Mouse (Mus musculus): Measurements from ENCODE around the gene Tgif1.

The Tgif1 gene

DNA sequence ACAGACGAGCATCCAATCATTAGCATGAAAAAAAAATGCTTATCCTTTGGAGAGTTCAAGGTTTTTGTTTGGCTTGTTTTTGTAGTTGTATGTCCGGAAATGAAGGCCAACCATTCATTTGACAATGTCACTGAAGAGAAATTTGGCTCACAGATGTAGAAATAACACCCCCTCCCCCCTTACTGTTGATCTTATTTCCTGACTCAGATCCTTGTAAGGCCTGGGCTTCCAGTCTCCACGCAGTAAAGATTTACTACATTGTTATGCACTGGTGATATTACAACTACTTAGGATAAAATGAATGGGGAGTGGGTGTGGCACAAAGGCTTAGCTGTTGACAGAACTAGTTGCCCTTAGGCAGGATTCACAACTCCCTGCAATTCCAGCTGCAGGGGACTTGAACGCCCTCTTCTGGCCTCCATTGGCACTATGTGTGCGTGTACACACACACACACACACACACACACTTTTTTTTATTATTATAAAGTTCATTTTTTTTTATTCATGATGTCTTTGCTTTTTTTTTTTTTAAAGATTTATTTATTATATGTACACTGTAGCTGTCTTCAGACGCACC lies 13.3 kb upstream of the Tgif1 start:
- no peak for DNase-seq (ENCODE audit: low read depth in 2 of 2, low spot score in 2 of 2)

DNA sequence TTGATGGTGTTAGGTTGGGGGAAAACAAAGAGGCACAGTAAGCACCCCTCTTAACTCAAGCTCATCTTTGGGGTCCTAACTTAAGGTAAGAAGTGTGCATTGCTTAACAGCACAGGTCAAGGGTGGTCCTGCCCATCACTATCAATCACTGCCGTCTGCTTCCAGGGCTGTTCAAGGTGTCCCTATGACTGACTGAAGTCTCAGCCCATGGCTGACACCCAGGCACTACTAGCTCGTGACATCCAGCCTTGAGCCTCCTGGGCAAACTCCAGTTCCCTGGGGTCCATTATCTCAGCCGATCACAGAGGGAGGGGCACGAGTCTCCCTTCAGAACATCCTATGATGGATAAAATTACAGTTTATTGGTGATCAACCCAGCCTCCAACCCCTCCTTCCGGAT lies 12.7 kb upstream of the Tgif1 start:
- no peak for DNase-seq (ENCODE audit: low read depth in 2 of 2, low spot score in 2 of 2)

DNA sequence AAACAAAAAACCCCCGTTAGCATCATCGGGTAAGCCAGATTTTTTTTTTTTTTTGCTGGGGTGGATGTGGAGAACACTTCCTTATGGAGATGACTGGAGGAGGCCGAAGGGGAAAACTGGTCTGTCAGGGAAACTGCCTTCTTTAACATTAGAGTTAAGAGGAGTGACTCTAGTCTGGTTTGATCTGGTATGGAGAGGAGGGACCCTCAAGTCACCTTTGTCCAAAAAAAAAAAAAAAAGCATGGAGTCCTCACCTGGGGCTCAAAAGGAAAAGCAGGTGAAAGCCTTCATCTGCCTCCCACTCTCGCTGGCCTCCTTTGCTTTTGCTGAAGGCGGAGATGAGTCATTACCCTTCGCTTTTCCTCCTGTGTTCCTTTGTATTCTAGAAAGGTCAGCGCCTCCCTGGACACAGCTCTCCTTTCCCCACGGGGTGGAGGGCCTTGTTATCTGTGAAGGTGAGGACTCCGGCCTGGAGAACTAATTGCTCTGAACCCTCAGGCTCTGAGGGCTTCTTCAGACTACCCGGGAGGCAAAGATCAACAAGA lies 11.8 kb upstream of the Tgif1 start:
- DNase-seq (ENCODE audit: low read depth in 2 of 2, low spot score in 2 of 2): no peak

DNA sequence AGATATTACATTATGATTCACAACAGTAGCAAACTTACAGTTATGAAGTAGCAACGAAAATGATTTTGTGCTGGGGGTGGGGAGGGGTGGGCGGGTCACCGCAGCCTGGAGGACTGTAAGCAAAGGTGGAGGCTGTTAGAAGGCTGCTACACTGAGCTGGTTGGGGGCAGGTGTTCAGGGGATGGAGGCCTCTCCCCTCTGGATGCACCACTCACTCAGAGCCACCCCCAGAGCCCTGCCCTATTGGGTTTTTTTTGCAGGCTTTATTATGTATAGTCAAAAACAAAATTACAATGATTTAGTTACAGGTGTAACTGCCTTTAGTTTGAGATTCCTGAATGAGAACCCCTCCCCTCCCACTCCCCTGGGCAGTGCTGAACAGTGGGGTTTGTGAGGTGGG lies 11.3 kb upstream of the Tgif1 start:
- DNase-seq (ENCODE audit: low read depth in 2 of 2, low spot score in 2 of 2): no peak

DNA sequence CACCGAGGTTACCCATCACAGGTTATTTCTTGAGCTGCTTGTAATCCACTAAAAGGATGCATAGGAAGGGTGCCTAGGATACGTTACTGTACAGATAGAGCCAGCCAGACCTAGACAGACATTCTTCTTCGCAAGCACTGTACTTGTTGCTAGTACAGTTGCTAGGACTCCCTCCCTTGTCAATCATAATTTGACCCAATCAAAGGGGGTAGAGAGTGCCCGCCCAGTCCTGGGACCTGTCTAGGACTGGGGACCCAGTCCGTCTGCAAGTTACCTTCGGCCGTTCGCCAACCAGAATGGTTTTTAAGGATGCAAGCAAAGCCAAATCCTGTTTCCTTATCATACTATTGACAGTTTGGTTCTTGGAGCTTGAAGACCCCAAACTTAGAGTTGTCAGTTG lies 10.8 kb upstream of the Tgif1 start:
- no peak for DNase-seq (ENCODE audit: low read depth in 2 of 2, low spot score in 2 of 2)

DNA sequence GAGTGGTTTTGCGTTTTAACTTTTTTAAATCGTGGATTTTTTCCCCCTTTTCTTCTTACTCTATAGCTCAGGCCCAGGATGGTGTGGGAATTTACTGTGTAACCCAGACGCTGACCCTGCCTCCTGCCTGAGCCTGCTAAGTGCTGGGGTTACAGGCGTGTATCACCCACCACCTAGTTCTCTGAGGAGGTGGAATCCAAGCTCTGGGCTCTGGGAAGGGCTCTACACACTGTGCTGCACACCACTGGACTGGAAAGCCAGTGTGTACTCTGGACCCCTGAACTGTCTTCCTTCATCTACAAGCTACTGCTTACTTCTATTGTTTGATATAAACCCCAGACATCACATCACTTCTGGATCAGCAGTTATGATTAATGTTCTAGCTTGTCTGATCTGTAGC lies 5.5 kb upstream of the Tgif1 start:
- DNase-seq (ENCODE audit: low read depth in 2 of 2, low spot score in 2 of 2): no peak

DNA sequence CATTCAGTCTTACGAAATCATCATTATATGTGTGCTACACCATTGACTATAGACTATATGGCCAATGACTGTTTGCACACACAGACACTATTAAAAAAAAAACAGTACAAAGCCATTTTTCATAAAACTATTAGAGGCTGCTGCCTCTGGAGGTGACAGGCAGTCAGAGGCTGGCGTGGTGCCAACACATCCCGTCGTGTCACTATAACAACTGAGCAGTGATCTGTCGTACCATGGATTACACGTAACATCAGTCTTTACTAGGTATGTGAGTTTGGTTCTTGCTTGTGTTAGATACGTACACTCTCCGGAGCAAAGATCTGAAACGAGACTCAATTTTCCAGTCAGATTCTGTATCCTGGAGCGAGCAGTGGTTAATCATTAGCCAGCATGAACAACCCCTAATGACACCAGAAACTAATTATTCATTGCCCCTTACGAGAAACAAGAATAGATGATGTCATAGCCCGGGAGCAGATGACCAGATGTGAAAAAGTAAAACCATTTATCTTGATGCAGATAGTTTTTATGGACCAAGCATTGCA lies 3.6 kb upstream of the Tgif1 start:
- no peak for DNase-seq (ENCODE audit: low read depth in 2 of 2, low spot score in 2 of 2)

DNA sequence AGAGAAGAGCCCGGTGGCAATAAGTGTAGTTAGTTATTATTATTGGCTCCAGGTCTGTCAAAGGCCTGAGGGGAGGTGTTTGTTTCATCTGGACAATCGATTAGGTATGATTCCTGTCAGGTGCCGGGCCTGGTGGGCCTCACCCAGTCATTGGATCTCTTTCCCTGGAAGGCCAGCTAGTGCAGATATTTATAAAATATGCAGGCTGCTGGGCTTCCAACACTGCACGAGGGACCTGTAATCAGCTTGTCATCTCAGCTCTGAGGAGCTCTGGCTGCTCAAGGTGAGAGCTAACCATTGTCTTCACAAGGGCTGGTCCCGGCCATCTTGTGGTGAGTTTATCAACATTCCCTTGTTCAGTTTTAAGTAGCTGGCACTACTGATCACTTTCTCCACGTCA lies 675 bp upstream of the Tgif1 start:
- no peak for DNase-seq (ENCODE audit: low read depth in 2 of 2, low spot score in 2 of 2)

DNA sequence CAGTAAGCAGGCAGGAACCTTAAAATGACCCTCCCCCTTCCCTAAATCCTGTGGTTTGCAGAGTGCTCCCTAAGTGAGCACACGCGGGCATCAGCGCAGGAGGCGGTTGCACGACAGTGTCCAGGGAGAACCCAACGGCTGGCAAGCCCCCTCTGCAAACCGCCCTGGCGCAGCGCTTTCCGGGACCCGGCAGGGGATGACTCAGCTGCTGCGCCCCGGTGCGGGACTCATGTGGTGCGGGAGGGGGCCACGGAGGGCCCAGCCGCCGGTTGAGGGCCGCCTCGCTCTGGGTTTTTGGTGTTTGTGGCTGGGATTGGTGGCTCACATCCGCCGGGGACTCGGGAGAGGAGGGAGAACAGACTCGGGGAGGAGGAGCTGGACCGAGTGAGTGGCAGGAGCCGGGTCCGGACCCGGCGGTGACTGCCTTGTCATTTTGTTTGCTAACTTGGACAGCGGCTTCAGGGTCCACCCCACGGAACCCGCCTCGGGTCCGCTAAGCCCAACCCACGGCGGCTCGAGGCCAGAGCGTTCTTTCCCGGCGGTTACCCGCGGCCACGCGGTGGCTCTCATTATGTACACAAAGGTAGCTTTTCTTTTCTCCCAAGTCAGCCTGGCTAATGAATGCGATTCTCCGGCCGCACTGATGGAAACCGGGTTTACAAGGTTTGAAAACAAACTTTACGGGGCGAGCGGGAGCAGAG lies 510 bp downstream of the Tgif1 start:
- DNase-seq (ENCODE audit: low read depth in 2 of 2, low spot score in 2 of 2): peak; percentile 57

DNA sequence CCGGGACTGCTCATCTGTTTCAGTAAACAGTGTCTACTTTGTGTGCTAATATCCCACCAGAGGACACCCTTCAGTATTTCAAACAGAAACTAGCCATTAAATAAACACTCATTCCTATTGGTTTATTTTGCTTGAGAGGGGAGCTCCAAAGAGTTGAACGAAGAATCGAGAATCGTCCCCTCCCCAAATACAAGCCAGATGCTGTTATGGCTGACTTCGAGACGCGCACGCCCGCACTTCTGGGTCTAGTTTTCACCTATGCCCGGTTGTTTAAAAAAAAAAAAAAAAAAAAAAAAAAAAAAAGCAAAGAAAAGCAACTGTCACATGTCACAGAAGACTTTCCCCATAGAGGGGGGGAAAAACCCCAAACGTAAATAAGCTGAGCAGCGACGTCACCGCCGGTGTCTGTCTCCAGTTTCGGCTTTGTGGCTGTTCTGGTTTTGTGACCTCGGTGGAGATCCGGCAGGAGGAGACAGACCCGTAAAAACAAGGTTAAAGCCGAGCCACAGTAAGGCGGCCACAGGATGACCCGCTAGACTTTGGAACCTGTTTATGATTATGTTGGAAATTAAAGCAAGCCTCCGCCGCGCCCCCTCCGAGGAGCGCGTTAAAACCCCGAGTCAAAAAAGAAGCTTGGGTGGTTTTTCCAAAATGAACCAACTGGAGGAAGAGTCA lies 1.2 kb downstream of the Tgif1 start:
- DNase-seq (ENCODE audit: low read depth in 2 of 2, low spot score in 2 of 2): peak; percentile 80 to 88

DNA sequence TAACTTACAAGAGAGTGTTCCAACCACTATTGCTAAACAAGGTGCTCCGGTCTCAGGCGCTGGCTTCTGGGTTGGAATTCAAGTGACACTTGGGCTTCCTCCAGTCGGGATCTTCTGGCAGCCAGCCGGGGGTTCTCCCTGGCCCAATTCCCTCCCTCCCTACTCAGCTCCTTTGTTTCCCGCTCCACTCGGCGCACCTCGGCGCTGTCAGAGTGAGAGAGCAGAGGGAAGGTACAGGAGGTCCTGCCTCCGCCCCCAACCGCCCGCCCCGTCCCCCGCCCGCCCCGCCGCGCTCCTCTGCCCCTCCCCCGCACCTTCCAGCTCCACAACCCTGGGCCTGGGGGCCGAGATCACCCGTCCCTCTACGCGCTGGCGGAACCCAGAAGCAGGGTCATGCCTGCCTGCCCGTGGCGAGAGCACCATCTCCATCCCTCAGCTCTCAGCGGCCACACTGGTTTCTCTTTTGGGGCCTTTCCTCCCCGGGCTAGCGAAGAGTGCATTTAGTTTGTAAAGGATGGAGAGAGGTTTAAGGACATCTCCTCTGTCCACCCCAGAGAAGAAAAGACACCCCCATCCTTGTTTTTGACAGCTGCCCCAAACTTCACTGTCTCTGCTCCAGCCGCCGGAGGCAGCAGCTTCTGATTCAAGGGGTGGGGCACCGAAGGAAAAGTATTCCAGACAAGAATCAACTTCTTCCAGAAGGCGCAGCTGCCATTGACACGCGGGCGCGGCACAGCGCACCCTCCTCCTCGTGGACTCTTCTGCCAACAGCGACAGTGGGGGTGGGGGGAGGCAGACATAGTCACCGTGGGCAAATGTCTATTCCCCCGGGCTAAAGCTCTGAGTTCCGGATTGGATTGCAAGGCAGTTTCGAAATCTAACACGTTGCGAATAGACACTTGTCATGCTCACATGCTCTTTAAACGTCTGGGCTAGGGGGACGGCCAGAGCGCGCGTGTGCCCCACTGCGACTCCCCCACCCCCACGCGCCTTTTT lies 2.1 kb downstream of the Tgif1 start:
- DNase-seq (ENCODE audit: low read depth in 2 of 2, low spot score in 2 of 2): peak; percentile 58 to 65

DNA sequence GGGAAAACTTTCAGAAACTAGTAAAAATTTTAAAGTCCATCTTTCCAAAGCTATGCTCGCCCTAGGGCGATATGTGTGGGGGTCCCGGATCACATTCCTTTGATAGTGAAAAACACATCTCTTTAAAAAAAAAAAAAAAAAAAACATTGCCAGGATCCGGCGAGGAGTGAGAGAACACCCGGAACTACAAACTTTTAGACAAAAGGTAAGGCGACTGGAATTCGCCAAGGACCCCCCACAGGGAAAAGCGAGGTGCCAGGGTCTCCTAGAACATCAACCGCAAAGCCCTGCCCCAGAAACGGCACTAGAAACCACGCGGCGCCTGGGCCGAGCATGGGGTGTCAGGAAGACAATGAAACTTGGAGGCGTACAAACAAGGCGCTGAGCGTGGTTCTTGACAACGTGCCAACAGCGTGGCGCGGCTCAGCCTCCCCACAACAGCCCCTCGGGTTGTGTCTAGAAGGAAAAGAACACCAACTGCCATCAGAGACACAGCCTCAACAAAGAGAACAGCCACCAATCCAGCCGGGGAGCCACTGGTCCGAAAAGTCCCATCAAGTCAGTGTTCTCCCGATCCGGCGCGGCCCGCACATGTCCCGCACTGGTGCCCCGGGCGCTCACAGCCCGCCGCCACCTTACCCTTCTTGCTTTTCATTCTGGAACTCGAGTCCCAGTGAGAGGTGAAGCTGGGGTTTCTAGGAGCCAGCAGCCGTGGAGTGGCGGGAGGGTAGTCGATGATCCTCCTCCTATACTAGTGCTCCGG lies 2.9 kb downstream of the Tgif1 start:
- DNase-seq (ENCODE audit: low read depth in 2 of 2, low spot score in 2 of 2): peak; percentile 54 to 62

DNA sequence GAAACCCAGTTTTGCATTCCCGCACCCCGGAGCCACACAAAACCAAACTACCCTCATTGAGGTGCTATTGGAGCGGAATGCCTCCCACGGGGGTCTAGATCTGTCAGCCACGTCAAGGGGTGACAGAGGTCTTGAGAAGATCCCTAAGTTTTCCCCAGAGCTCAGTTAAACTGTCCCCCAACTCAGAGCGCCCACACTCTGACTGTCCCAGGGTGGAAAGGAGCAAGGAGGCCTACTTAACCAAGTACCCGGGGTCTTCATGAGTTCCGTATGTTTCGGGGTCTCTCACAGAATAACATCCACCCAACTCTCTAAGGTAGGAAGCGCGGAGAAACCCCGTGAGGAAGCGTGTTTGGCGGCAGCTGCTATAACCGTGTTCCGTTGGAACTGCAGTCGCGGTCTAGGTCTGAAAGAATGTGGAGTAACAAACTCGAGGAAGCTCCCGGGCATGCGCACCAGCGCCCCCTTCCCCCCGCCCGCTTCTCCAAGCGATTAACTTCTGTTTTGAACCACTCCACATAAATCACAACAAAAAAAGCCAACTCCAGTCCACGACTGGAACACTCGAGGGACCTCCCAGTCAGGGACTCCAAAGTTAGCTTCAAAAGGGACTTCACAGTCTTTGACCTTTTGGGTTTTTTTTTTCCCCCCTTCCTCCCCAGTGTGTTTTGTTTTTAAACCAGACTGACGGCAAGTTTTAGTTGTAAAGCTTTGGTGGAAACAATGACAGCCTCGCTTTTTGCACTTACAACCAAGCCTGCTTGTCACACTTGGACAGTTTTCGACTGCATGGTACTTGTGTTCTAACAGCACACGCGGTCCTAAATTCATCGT lies 3.7 kb downstream of the Tgif1 start:
- DNase-seq (ENCODE audit: low read depth in 2 of 2, low spot score in 2 of 2): peak; percentile 78 to 82

DNA sequence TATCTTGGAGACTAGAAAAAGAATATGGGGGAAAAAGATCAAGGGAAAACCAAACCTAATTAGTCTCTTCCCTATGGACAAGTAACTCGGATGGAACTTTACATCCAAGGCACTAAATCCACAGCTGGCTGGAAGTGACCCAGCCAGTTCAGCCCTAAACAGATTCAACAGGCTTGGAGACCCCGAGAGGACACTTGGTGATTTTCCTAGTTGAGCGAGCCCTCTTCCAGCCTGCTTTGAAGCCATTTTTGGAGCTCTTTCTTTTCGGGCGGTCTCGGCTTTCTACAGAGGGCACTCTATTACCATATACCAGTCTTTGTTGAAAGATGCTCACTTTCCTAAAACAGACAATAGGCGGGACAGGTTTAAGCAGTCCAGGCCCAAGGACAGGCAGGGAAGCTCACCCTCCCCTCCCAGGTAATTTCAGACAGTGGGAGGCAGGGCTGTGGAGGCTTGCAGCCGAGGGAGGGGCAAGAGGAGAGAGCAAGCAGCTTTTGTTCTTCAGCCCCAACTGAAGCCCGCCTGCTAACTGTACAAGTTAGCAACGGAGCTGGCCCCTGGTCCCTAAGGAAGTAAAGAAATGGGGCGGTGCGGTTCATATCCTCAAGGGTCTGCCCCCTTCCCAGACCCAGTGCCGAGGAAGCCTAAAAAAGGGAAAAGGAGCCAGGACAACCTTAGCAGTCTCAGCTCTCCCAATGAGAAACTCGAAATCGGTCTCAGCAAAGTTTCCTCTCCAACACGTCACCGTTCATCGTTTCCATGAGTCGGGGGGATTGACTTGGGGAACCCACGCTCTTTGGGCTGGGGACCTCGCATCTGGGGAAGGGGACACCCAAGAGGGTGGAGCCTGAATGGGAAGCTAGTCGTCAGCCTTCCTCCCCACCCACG lies 4.6 kb downstream of the Tgif1 start:
- peak; percentile 19 to 24 for DNase-seq (ENCODE audit: low read depth in 2 of 2, low spot score in 2 of 2)

DNA sequence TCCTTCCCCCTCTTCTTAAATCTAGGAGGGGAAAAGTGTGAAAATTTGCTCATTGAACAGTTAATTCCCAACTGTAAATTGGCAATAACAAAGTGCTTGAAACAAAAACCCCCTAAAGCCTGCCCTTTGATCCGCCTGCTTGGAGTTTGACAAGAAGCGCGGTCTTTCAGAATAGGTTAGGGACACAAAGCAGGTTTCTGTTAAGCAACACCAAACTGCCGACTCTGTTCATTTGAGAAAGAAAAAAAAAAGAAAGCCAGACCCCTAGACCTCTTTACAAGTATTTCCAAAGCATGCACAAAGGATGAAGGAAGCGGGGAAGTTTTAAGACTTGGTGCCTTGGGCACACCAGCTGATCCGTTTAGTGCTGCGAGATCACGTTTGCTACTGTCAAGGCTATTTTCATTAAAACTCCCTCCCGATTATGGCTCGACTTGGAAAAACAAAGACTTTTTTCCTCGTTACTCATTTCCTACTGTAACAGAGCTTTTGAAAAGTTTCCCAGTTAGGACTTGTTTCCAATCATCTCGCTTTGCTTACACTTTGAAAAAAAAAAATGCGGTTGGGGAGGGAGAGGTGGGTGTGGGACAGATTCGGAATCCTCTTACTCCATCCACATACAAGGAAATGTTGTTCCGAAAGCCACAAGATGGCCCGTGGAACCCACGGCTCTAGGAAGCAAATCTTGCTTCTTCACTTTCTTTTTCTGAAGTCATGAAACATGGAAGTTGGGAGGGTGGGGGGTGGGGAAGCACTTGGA lies 5.4 kb downstream of the Tgif1 start:
- peak in 1 of 2 experiments; percentile 11 for DNase-seq (ENCODE audit: low read depth in 2 of 2, low spot score in 2 of 2)

DNA sequence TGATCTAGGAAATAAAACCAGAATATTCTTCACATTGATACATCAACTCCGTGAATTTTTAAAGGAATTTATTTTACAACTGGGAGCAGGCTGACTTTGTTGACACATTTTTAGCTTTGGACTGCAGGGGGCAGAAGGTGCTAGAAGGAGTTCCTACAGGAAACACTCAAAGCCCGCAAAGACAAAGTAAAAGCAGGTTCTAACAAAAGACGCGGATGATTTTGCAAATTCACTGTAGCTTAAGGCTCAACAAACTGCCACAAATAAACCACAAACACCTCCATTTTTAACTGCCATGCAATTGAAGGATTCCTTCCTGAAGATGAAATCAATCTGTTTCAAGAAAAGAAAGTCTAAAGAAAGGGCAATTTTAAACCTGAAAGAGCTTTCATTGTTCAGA lies 6.3 kb downstream of the Tgif1 start:
- DNase-seq (ENCODE audit: low read depth in 2 of 2, low spot score in 2 of 2): peak; percentile 41 to 68

DNA sequence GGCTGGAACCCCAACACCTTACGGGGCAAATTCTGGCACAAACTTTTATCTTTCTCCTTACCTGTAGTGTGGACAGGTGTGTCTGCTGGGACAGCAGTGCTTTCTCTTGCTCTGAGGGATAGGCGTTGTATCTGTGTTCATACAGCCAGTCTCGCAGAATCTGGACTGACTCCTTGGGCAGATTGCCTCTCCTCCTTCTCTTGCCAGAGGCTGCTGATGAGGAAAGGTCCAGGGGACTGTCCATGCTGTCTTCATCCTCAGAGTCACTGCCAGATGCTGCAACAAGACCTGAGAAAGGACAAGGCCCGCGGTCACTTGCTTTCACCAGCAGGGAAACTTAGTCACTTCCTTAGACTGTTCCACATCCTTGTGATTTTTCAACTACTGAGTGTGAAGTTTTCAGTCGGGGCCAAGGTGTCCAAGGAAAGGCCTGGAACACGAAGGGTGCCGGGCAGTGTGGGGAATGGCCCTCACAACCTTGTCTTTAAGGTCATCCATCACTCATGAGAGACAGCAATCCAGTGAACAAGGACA lies 7.2 kb downstream of the Tgif1 start:
- DNase-seq (ENCODE audit: low read depth in 2 of 2, low spot score in 2 of 2): no peak
